Mouse (Mus musculus): ENCODE data around the gene Tnfaip1. TPM values are rescaled to one million over a fixed set of nuclear protein-coding genes. Genes with fewer than 3 reads are reported as not detected.

Gene Tnfaip1
- 44.0 TPM for polyA plus RNA-seq (2014; fragmentation: Illumina TruSeq; extraction: RNeasy Lipid Tissue Mini Kit (QIAGEN cat#74804); ENCODE audit: low read depth, low replicate concordance)

DNA sequence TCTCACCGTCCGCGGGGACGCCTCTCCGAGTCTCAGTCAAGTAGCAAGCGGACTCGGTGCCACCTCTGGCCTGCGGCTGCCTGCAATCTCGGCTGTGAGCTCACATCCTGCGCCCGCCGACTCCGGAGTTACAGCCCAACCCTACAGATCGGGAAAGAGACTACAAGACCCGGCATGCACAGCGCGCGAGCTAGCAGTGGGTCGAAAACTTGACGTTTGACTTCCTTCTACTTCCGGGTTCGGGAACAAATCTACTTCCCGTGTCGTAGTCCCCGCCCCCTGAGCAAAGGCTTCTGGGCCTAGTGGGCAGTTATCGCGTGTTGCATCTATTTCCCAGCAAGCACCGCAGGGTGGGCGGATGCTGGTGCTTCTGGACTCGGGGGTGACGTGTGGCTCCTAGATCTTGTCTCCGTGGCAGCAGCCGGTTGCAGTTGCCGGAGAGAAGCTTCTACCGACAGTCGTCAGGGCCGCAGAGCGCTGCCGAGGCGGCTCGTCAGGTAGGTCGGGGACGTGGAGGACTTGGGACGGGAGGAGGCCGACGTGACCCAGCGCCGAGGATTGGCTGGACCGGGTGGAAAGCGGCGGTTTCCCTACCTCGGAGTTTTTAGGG, at the start of gene Tnfaip1, which contains the start of gene Ift20:
Gene Tnfaip1, minus strand, starts transcription at position 253 of the 610 bp plus-strand sequence.
Gene Ift20, plus strand, starts transcription at position 282 of the 610 bp plus-strand sequence.

DNA sequence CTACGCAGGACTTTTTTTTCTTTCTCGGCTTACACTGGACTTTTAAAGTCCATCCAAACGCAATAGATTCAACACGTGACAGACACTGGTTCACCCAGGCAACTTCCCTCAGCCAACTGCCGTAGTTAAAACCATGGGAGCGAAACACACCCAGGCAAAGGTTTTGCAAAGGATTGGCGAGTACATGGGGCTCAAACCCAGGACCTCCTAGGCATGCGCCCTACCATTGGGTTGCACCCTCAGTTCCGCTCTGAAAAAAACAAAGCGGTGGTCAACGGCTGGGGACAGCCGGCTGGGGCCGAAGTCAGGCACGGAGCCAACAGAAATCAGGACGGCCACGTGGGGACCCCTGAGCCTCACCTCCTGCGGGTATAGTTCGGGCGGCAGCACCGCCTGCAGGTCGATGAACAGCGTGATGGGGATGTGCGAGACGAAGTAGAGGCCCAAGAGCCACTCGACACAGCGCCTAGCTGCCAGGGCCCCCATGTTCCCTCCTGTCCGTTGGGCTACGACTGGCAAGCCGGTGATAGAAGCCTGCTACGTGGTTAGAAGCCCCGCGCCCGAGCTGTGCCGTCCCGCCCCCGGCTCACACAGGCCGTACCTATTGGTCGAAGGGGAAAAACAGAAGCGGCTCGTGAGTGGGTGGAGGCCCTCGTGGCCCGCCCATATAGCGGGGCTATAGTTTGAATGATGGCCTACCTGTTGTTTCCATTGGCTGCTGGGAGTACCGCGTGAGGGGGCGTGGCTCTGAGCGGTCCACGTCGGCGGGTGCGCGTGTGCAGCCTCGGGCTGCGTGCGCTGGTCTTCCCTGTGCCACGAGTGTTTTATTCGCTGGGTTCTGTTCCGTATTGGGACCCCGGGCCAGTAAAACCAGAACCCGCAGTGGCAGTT, 14.3 kb upstream of the Tnfaip1 start, which contains the start of gene Tmem97:
Gene Tmem97, minus strand, starts transcription at position 610 of the 891 bp plus-strand sequence.

DNA sequence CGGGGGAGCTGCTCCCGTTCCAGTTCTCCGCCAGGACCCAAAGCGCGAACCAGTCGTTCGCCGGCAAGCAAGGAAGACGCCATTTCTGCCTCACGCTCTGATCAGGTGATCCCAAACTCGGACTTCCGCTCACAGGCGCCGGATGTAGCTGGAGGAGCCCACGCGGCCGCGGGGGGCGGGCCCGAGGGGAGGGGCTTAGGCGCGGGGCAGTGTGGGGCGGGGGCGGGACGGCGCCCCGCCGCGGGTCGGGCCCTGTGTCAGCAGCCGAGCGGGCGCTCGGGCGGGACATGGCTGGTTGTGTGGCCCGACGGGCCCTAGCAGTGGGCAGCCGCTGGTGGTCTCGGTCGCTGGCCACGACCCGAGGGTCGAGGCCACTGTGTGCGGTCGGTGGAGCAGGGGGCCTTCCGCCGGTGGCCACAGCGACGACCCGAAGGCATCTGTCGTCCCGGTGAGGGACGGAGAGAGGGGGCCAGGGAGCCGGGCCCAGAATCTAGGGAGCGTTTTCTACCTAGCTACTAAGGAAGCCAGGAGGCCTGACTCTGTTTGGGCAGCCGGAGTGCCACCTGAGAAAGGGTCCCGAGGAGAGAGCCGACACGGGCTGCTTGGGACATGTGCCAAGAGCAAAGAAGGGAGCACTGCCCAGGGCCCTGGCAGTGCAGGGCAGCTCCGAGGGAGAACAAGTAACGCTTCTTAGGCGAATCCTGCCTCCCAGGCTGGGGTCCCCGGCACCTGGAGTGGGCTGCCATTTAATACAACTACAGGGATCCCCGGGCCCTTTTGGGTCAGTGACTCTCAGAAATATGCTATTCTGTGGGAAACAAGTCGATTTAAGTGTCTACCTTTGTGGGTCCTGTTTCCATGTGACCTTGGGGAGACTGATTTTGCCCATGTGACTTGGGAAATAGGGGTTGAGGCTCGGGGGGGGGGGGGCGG, 23.8 kb downstream of the Tnfaip1 start, which contains the start of the genes Tmem199 and Poldip2:
Gene Tmem199, minus strand, starts transcription at position 148 of the 933 bp plus-strand sequence.
Gene Poldip2, plus strand, starts transcription at position 169 of the 933 bp plus-strand sequence.

DNA sequence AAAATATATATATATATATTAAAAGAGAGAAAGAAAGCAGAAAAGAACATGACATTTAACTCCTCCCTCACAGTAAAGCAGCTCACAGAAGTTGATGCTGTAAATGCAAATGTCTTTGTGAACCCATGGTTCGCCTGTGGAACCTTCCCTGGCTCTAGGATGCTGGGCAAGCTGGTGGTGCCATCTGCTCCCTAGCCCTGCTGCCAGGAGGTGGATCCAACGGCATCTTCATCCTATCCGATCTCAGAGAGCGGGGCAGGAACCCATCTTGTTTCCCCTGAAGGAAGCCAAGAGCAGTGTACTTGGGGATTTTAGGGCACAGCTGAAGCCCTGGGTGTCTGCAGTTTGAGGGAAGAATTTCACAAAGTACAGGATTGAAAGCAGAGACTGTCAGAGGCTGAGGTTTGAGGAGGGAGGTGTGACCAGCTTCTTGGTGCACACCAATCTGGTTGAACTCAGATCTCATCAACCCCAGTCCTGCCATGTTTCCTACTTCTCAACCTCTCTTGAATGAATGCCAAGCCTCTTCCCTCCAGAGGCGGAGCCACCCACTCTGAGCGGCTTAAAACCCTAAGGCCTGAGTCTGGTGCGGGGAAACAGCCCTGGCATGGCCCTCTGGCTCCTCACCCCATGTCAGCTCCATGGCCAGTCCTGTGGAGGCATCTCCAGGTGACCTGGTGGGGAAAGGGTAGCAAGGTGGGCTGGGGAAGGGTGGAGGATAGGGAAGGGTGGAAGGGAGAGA, 33.1 kb downstream of the Tnfaip1 start, which contains the start of gene Sebox:
Gene Sebox, plus strand, starts transcription at position 539 of the 742 bp plus-strand sequence.

DNA sequence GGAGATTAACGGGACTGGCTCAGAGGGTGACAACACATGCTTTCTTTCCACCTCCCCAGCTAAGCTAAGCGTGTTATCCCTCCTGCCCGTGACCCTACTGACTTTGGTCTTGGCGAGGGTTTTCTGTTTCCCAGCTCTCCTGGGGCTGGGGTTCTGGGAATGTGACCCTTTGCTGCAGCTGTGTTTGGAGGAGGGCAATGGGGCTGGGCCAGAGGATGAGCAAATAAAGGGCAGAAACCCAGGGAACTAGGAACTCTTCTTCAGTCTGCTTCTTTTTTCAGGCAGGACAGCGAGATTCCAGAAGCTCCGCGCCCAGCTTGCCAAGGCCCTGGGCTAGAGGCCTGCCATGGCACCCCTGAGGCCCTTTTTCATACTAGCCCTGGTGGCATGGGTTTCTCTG, 37.1 kb downstream of the Tnfaip1 start, which contains the start of gene Vtn:
Gene Vtn, plus strand, starts transcription at position 88 of the 400 bp plus-strand sequence.

DNA sequence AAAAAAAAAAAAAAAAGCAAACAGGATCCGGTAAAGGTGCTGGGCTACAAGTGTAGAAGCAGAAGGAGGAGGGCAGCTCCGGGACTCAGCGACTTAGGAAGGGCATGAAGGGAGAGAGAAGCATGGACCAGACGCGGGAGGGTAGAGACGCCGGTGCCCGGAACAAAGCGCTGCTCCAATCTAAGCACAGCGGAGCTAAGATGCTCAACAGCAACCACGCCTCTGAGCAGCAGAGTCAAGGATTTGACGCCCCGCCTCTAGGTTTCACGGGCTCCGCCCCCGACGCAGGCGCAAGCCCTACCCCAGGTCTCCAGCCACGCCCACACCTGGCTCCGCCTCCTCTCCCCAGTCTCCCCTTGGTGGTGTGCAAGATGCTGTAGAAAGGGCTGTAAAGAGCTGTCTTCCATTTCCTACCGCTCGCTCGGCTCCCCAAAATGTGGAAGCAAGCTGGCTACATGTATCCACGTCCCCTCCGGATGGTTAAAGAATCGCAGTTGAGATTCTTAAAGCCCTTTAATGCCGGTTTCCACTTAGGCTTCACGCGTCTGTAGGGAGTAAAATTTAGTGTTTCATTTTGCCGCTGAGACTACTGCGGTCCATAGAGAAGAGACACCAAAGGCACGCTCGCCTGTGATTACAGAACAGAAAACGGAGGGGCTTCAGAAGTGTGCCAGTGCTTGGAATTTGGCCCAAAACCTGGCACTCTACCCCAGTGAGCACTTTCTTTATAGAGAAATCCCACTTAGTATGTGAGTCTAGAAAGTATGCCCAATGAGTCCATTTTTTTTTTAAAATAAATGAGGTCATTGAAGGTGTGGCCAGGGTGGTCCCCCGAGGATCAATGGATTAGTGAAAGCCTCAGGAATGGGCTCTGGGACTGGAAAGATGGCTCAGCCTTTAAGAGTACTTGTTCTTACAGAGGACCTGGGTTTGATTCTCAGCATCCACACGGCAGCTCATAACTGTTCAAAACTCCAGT, 38.3 kb downstream of the Tnfaip1 start, which contains the start of gene Sarm1:
Gene Sarm1, minus strand, starts transcription at position 211 of the 979 bp plus-strand sequence.

Other genes with a start within 250 kb of the Tnfaip1 start
- 0.45 TPM for gene BC030499, start 245.5 kb downstream of the Tnfaip1 start, polyA plus RNA-seq (2014; fragmentation: Illumina TruSeq; extraction: RNeasy Lipid Tissue Mini Kit (QIAGEN cat#74804); ENCODE audit: low read depth, low replicate concordance)
- 0.37 TPM for gene Spag5, start 234.8 kb downstream of the Tnfaip1 start, polyA plus RNA-seq (2014; fragmentation: Illumina TruSeq; extraction: RNeasy Lipid Tissue Mini Kit (QIAGEN cat#74804); ENCODE audit: low read depth, low replicate concordance)
- 0.63 TPM for gene Aldoc, start 213.4 kb downstream of the Tnfaip1 start, polyA plus RNA-seq (2014; fragmentation: Illumina TruSeq; extraction: RNeasy Lipid Tissue Mini Kit (QIAGEN cat#74804); ENCODE audit: low read depth, low replicate concordance)
- gene Pigs, start 207.9 kb downstream of the Tnfaip1 start, polyA plus RNA-seq (2014; fragmentation: Illumina TruSeq; extraction: RNeasy Lipid Tissue Mini Kit (QIAGEN cat#74804); ENCODE audit: low read depth, low replicate concordance) = 23.8 TPM
- gene Unc119, start 192.8 kb downstream of the Tnfaip1 start, polyA plus RNA-seq (2014; fragmentation: Illumina TruSeq; extraction: RNeasy Lipid Tissue Mini Kit (QIAGEN cat#74804); ENCODE audit: low read depth, low replicate concordance) = 6.7 TPM
- not detected for gene Foxn1, start 149.8 kb downstream of the Tnfaip1 start, polyA plus RNA-seq (2014; fragmentation: Illumina TruSeq; extraction: RNeasy Lipid Tissue Mini Kit (QIAGEN cat#74804); ENCODE audit: low read depth, low replicate concordance)
- gene Slc13a2, start 114.1 kb downstream of the Tnfaip1 start, polyA plus RNA-seq (2014; fragmentation: Illumina TruSeq; extraction: RNeasy Lipid Tissue Mini Kit (QIAGEN cat#74804); ENCODE audit: low read depth, low replicate concordance) = not detected
- gene Slc46a1, start 70.6 kb downstream of the Tnfaip1 start, polyA plus RNA-seq (2014; fragmentation: Illumina TruSeq; extraction: RNeasy Lipid Tissue Mini Kit (QIAGEN cat#74804); ENCODE audit: low read depth, low replicate concordance) = 2.9 TPM
- 0.18 TPM for gene Sarm1, start 38.6 kb downstream of the Tnfaip1 start, polyA plus RNA-seq (2014; fragmentation: Illumina TruSeq; extraction: RNeasy Lipid Tissue Mini Kit (QIAGEN cat#74804); ENCODE audit: low read depth, low replicate concordance)
- gene Vtn, start 37.2 kb downstream of the Tnfaip1 start, polyA plus RNA-seq (2014; fragmentation: Illumina TruSeq; extraction: RNeasy Lipid Tissue Mini Kit (QIAGEN cat#74804); ENCODE audit: low read depth, low replicate concordance) = 27.3 TPM
- not detected for gene Sebox, start 32.9 kb downstream of the Tnfaip1 start, polyA plus RNA-seq (2014; fragmentation: Illumina TruSeq; extraction: RNeasy Lipid Tissue Mini Kit (QIAGEN cat#74804); ENCODE audit: low read depth, low replicate concordance)
- gene Tmem199, start 24.2 kb downstream of the Tnfaip1 start, polyA plus RNA-seq (2014; fragmentation: Illumina TruSeq; extraction: RNeasy Lipid Tissue Mini Kit (QIAGEN cat#74804); ENCODE audit: low read depth, low replicate concordance) = 18.0 TPM
- 133 TPM for gene Poldip2, start 24.1 kb downstream of the Tnfaip1 start, polyA plus RNA-seq (2014; fragmentation: Illumina TruSeq; extraction: RNeasy Lipid Tissue Mini Kit (QIAGEN cat#74804); ENCODE audit: low read depth, low replicate concordance)
- 60.0 TPM for gene Ift20, start within 50 bp of the Tnfaip1 start, polyA plus RNA-seq (2014; fragmentation: Illumina TruSeq; extraction: RNeasy Lipid Tissue Mini Kit (QIAGEN cat#74804); ENCODE audit: low read depth, low replicate concordance)
- gene Tmem97, start 14.4 kb upstream of the Tnfaip1 start, polyA plus RNA-seq (2014; fragmentation: Illumina TruSeq; extraction: RNeasy Lipid Tissue Mini Kit (QIAGEN cat#74804); ENCODE audit: low read depth, low replicate concordance) = 9.1 TPM
- gene Nlk, start 161.0 kb upstream of the Tnfaip1 start, polyA plus RNA-seq (2014; fragmentation: Illumina TruSeq; extraction: RNeasy Lipid Tissue Mini Kit (QIAGEN cat#74804); ENCODE audit: low read depth, low replicate concordance) = 17.5 TPM
- 27.5 TPM for gene Ccnq, start 215.4 kb upstream of the Tnfaip1 start, polyA plus RNA-seq (2014; fragmentation: Illumina TruSeq; extraction: RNeasy Lipid Tissue Mini Kit (QIAGEN cat#74804); ENCODE audit: low read depth, low replicate concordance)

All from heart, adult 10 weeks (tissue).